Mouse (Mus musculus): ENCODE results near the gene Ccdc106.

- no peak for TF ChIP-seq CTCF (IDR thresholded peaks at IDR 0.05; ENCODE audit: extremely low read depth, insufficient read depth, insufficient read length, insufficient replicate concordance)
- TF ChIP-seq POLR2A (IDR thresholded peaks at IDR 0.05; ENCODE audit: low read depth, low read length), result no peak
Observed at GRCm38 (mm10) chr7:5008229-5008628, 12.1 kb upstream of the Ccdc106 start.
